Mouse (Mus musculus): ENCODE results near the gene Exoc6. TPM values are rescaled to one million over a fixed set of nuclear protein-coding genes. Genes with fewer than 3 reads are reported as not detected.
A peak's percentile ranks its signal among the peaks of the same experiment; 100 is the strongest.
"Not testable (repeated sequence)": the region's sequence is repeated elsewhere in the genome, so short reads cannot be mapped to it uniquely, and the experiment has no call there.

The Exoc6 gene
- polyA plus RNA-seq, 1 experiment = 20.3 TPM

- Histone ChIP-seq H3K27ac (ENCODE audit: insufficient read depth, low read length) (no peak overlapping the region), H3K4me1 (ENCODE audit: control insufficient read depth, insufficient read depth, low read length) (no peaks in the 10 kb centered on the region), H3K4me3 (ENCODE audit: insufficient read depth, low read length) (no peak overlapping the region)
- TF ChIP-seq CTCF (IDR thresholded peaks at IDR 0.05; ENCODE audit: extremely low read depth, insufficient read depth, low read length) (no peak), POLR2A (IDR thresholded peaks at IDR 0.05; ENCODE audit: extremely low read depth, insufficient read depth, low read length) (no peak)
These were observed 26.7 kb upstream of the Exoc6 start for GRCm38 (mm10) chr19:37523280-37524062.

- TF ChIP-seq POLR2A (IDR thresholded peaks at IDR 0.05; ENCODE audit: extremely low read depth, insufficient read depth, low read length) (no peak), CTCF (IDR thresholded peaks at IDR 0.05; ENCODE audit: extremely low read depth, insufficient read depth, low read length) (no peak)
- Histone ChIP-seq H3K4me3 (ENCODE audit: insufficient read depth, low read length) (no peak overlapping the region), H3K27ac (ENCODE audit: insufficient read depth, low read length) (no peak overlapping the region), H3K4me1 (ENCODE audit: control insufficient read depth, insufficient read depth, low read length) (no peaks in the 10 kb centered on the region)
These were observed 24.3 kb upstream of the Exoc6 start for GRCm38 (mm10) chr19:37525925-37526324.

- Histone ChIP-seq H3K4me1 (ENCODE audit: control insufficient read depth, insufficient read depth, low read length) (no peaks in the 10 kb centered on the region; the same call in 1 of the 2 replicates), H3K27ac (ENCODE audit: insufficient read depth, low read length) (no peak overlapping the region), H3K4me3 (ENCODE audit: insufficient read depth, low read length) (no peak overlapping the region)
- no peak for TF ChIP-seq POLR2A (IDR thresholded peaks at IDR 0.05; ENCODE audit: extremely low read depth, insufficient read depth, low read length)
- no peak for TF ChIP-seq CTCF (IDR thresholded peaks at IDR 0.05; ENCODE audit: extremely low read depth, insufficient read depth, low read length)
These were observed 23.4 kb upstream of the Exoc6 start for GRCm38 (mm10) chr19:37526768-37527167.

GRCm38 (mm10) chr19:37527736-37528135 is 22.5 kb upstream of the Exoc6 start:
- not testable (repeated sequence) for H3K4me1 ChIP-seq (ENCODE audit: control insufficient read depth, insufficient read depth, low read length); H3K4me3 ChIP-seq (ENCODE audit: insufficient read depth, low read length); H3K27ac ChIP-seq (ENCODE audit: insufficient read depth, low read length)

GRCm38 (mm10) chr19:37528581-37528980 is 21.6 kb upstream of the Exoc6 start:
- no peak overlapping the region for H3K4me3 ChIP-seq (ENCODE audit: insufficient read depth, low read length)
- H3K4me1 ChIP-seq (ENCODE audit: control insufficient read depth, insufficient read depth, low read length) = no peaks in the 10 kb centered on the region; the same call in 1 of the 2 replicates
- TF ChIP-seq POLR2A (IDR thresholded peaks at IDR 0.05; ENCODE audit: extremely low read depth, insufficient read depth, low read length) (no peak), CTCF (IDR thresholded peaks at IDR 0.05; ENCODE audit: extremely low read depth, insufficient read depth, low read length) (no peak)

GRCm38 (mm10) chr19:37529296-37529695 is 20.9 kb upstream of the Exoc6 start:
- Histone ChIP-seq H3K27ac (ENCODE audit: insufficient read depth, low read length) (no peak overlapping the region), H3K4me3 (ENCODE audit: insufficient read depth, low read length) (no peak overlapping the region), H3K4me1 (ENCODE audit: control insufficient read depth, insufficient read depth, low read length) (no peaks in the 10 kb centered on the region; the same call in 1 of the 2 replicates)
- TF ChIP-seq CTCF (IDR thresholded peaks at IDR 0.05; ENCODE audit: extremely low read depth, insufficient read depth, low read length) (no peak), POLR2A (IDR thresholded peaks at IDR 0.05; ENCODE audit: extremely low read depth, insufficient read depth, low read length) (no peak)

More at GRCm38 (mm10) chr19:37528581-37528980, 21.6 kb upstream of the Exoc6 start:
- H3K27ac ChIP-seq (ENCODE audit: insufficient read depth, low read length) = no peak overlapping the region

- Histone ChIP-seq H3K27ac (ENCODE audit: insufficient read depth, low read length) (no peak overlapping the region), H3K4me1 (ENCODE audit: control insufficient read depth, insufficient read depth, low read length) (no peaks in the 10 kb centered on the region; the same call in 1 of the 2 replicates), H3K4me3 (ENCODE audit: insufficient read depth, low read length) (no peak overlapping the region)
- no peak for TF ChIP-seq POLR2A (IDR thresholded peaks at IDR 0.05; ENCODE audit: extremely low read depth, insufficient read depth, low read length)
- TF ChIP-seq CTCF (IDR thresholded peaks at IDR 0.05; ENCODE audit: extremely low read depth, insufficient read depth, low read length) = peak; percentile 61
These were observed 20.2 kb upstream of the Exoc6 start for GRCm38 (mm10) chr19:37529975-37530515.

GRCm38 (mm10) chr19:37530601-37531000 is 19.6 kb upstream of the Exoc6 start:
- TF ChIP-seq POLR2A (IDR thresholded peaks at IDR 0.05; ENCODE audit: extremely low read depth, insufficient read depth, low read length) = no peak
- TF ChIP-seq CTCF (IDR thresholded peaks at IDR 0.05; ENCODE audit: extremely low read depth, insufficient read depth, low read length) = no peak
- Histone ChIP-seq H3K4me1 (ENCODE audit: control insufficient read depth, insufficient read depth, low read length) (no peaks in the 10 kb centered on the region; the same call in 1 of the 2 replicates), H3K4me3 (ENCODE audit: insufficient read depth, low read length) (no peak overlapping the region), H3K27ac (ENCODE audit: insufficient read depth, low read length) (no peak overlapping the region)

- no peak overlapping the region for H3K4me3 ChIP-seq (ENCODE audit: insufficient read depth, low read length)
- H3K27ac ChIP-seq (ENCODE audit: insufficient read depth, low read length) = no peak overlapping the region
- H3K4me1 ChIP-seq (ENCODE audit: control insufficient read depth, insufficient read depth, low read length) = no peaks in the 10 kb centered on the region; the same call in 1 of the 2 replicates
- TF ChIP-seq CTCF (IDR thresholded peaks at IDR 0.05; ENCODE audit: extremely low read depth, insufficient read depth, low read length) (no peak), POLR2A (IDR thresholded peaks at IDR 0.05; ENCODE audit: extremely low read depth, insufficient read depth, low read length) (no peak)
These were observed 18.9 kb upstream of the Exoc6 start for GRCm38 (mm10) chr19:37531200-37531845.

Data from cortical plate, adult 2 months (tissue).